Mouse (Mus musculus): ENCODE measurements at regions not wholly inside any gene's neighbourhood (a gene's known extent, or its start where the extent isn't known, plus 50 kb on each side); places are given as distances from the start of the nearest gene placed in this dataset.
"Not testable (repeated sequence)": the region's sequence is repeated elsewhere in the genome, so short reads cannot be mapped to it uniquely, and the experiment has no call there.

DNA sequence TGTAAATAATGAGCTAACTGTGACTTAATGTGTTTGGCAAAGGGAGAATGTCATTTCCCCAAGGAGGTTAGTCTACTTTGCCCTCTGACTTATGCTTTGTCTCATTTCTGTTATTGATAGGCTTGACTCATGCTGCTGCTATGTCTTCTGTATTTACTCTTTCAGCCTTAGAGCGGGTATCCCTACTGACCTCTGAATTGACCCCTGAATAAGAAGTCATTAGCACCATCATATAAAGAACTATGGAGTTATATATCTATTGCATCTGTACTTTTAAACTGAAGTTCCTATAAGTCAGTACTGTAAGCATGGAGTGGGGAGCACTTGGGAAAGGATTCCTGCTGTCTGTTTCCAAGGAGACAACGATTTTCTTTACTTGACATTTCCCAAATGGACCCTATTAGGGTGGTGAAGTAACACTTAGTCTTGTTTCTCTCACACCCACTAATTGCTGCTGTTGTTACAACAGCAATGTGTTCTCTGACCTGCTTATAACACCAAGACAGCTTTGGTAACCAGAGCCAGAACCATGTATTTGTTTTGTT lies 75.3 kb upstream of the Cwc22 start:
- DNase-seq (ENCODE audit: low read depth, low spot score) = peak; percentile 11

DNA sequence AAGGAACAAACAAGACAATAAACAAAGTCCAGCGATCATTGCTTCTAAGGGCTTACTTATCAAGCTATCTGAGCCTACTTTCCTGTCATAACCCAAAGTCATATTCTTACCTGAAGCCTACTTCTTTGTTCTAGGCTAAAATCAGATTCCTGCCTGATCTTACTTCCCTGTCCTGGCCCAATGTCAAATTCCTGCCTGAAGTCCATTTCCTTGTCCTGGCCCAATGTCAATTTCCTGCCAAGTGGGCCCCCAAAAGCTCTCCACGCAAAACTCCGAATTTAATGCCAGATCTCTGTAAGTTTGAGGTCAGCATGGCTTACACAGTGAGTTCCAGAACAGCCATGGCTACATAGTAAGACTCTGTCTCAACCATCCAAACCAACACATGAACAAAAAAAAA lies 74.3 kb upstream of the Cwc22 start:
- no peak for DNase-seq (ENCODE audit: low read depth, low spot score)

DNA sequence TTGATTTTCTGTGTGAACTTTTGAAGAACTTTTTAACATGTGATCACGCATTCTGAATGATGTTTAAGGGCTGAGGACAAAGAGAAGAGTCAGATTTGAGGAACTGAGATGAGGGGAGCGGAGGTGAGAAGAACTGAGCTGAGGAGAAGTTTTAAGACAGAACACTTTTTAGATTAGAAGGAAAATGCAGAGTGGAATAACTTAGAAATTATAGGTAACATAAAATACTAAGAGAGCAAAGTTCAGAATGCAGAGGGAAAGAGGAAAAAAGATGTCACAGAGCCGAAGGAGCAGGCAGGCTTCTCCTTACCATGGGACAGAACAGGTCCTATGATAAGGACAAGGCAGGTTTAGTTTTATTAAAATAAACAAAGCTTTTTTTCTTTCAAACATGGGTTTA lies 73.7 kb upstream of the Cwc22 start:
- no peak for DNase-seq (ENCODE audit: low read depth, low spot score)

DNA sequence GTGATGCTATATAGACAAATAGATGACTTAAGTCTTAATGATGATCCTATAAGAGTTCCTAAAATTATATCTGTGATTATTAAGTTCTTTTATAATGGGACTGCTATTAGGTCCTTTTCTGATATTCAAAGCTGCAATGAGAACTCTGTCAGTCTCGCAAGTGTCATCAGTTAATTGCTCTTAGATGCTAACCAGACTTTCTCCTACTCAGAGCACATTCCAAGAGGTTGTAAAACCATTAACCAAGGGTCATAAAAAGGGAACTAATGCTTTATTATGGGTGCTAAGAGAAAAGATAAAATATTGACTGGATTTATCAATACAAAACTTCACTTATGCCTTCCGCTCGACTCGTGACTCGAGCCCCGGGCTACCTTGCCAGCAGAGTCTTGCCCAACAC lies 66.3 kb upstream of the Cwc22 start:
- DNase-seq (ENCODE audit: low read depth, low spot score) = not testable (repeated sequence)

DNA sequence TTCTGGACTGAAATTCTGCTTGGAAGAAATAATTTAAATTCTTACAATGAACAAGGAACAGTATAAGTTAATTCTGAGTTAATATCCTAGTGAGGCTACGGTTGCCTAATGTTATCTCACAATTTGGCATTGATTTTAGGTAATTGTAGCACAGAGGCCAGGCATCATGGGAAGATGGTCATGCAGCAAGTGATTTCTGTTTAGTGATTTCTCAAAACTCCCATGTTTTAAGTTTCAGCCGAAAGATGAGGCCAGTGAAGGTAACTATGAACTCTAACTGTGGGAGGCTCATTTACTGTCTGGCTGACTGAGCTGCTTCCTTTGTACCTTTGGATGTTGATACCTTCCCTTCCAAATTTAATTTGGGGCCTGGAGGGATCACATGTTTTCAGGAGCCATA lies 65.6 kb upstream of the Cwc22 start:
- DNase-seq (ENCODE audit: low read depth, low spot score) = no peak

DNA sequence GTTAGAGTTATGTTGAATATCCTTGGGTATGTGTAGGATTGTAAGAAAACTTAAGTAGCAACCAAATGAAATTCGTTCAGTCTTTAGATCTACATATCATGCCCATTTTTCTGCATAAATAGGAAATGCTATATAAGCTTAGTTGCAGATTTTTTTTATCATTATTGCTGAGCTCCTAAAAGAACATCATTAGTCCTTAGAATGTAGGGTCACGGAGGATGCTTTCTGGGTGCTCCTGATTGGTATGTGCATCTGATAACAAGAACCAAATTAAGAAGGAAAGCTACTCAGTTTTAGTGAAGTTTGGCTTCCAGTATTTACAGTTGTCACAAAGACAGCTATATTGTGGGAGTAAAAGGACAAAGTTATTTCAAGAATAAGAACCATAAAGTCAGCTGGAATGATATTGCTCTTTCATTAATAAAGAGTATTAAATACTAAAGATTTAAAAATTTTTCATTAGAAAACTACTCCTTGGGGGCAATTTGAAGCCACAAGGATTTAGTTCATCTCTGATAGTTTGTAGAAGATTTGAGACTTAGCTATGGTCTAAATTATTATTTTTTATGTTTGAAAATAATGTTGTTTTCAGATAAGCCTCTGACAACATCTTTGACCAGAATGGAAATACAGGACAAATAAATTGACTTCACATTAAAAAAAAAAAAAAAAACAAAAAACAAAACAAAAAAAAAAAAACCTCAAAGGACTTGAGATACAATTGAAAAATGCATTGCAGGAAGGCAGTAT lies 65.1 kb upstream of the Cwc22 start:
- DNase-seq (ENCODE audit: low read depth, low spot score) = no peak

DNA sequence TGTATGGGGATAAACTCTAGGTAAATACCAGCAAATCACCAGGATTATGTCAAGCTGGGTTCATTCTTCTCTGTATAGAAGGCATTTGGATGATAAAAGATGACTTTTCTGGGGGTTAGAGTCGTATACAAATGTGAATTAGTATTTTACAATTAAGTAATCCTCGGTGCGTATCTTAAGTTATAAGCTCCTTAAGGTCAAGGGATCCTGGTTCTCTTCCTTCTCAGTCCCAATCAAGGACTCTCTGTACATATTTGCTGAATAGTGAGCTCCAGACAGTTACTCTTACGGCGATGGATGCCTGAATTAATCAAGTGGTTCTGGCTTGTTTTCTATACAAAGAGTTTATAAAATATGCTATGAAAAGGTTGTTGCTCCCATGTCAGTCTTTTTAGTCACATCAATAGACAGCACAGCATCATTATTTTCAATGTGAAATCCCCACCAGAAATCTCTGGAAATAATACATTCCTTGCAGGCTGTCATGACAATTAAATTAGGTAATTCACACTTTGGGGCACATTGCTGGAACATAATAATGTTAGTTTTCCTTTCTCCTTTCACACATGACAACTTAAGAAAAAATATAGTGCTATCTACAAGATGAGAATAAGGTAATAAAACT lies 64.0 kb upstream of the Cwc22 start:
- no peak for DNase-seq (ENCODE audit: low read depth, low spot score)

DNA sequence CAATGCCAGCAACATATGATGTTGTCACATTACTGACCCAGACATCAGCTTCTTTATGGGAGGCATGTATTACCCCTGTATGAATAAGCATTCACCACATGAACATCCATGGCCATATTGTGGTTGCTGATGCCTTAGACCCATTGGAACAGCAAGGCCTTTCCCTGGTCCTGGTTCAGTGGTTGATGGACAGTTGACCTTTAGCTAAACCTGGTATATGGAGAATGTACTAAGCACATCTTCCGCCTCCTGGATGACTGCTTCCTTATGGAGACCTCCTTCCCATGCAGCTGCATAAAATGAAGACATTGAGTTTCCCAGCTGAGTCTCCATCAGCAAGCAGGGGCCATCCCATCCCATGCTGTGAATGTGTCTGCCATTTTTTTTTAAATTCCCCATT lies 61.9 kb upstream of the Cwc22 start:
- DNase-seq (ENCODE audit: low read depth, low spot score) = no peak

DNA sequence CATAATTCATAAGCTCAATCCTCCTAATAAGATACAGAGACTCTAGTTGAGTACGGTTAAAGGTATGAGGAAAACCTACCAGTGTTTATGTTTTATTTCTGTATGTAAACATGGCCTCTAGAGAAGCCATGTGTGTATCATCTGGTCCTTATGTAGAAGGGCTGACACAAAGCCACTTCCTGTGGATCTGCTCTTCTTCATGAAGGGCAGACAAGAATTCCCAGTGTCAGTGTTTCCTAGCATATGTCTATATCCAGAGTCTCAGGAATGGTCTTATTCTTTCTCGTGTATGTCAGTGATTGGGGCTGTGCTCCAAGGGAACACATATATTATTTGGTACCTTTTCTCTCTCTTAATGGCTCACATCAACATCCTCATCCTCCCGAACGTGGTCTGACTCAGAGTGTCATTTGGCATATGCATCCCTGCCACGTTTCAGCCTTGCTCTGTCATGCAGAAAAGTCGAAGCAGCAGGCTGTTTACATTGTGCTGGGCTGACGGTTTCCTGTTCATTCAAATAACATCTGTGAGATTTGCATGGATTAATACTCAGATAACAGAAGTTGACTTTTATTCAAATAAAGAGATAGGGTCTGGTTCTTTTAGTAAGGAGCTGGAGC lies 59.3 kb upstream of the Cwc22 start:
- no peak for DNase-seq (ENCODE audit: low read depth, low spot score)

DNA sequence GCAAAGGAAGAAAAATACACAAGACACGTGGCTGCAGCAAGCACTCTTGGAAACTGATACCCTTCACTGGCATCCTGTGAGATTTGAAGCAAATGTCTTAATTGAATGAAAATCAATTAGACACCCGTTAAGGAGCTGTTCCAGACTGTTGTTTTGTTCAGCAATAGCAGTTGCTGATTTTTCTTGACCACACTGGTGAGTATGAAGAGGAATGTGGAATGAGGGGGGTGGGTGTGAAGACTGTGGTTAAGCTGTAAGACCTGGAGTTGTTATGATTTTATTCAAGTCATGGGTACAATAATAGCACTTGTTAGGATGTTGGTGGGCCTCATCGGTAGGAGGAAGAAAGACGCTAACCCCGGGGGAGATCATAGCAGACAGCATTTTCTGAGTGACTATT lies 58.3 kb upstream of the Cwc22 start:
- no peak for DNase-seq (ENCODE audit: low read depth, low spot score)
